Mouse (Mus musculus) lung, adult 2 months (tissue): ENCODE data around the gene Fdx1.

Experiments used
- CTCF ChIP-seq: fragments of 200-500 bp; IDR thresholded peaks from 2 replicates; pipeline ENCODE4 v1.5.1; 2011; ENCODE audit warnings: mild to moderate bottlenecking, low read length, control low read depth; ENCODE audit not compliant: insufficient read depth
- POLR2A ChIP-seq: fragments of 200-500 bp; IDR thresholded peaks from 2 replicates; pipeline ENCODE4 v1.6.1; 2011; ENCODE audit warnings: low read depth, mild to moderate bottlenecking, control low read depth, low read length, borderline replicate concordance; ENCODE audit errors: extremely low read depth

DNA sequence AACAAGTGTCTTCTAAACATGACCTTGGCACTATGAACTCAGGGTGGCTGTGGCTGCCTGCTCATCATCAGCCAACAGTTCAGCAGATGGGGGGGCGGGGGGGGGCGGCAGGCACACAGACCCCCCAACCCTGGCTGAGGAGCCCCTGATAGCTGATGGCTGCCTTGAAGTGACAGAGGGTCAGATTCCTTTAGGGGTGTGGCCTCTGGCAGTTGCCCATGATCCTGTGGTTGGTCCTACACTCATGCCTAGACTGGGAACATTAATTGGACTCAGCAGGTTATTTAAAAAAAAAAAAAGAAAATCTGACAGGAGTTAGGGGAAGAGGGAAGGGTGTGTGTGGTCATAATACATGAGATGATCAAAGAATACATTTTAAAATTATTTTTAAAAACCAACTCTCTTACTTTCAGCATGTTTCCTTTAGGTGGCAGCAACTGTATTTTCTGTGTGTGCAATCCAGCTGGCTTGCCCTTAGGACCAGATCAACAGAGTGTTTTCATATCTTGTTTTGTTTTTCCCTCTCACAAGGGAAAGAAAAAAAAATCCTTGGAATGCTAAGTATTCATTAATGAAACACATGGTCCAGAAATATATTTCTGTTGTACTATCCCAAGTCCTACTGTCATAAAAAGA is 28.0 kb upstream of the Fdx1 start:
- no peak for TF ChIP-seq CTCF
- no peak for TF ChIP-seq POLR2A
